Mouse (Mus musculus) spleen, adult 2 months (tissue): Measurements from ENCODE around the gene Fpr2. TPM values are rescaled to one million over a fixed set of nuclear protein-coding genes. Genes with fewer than 3 reads are reported as not detected.
"Not testable (repeated sequence)": the region's sequence is repeated elsewhere in the genome, so short reads cannot be mapped to it uniquely, and the experiment has no call there.

ENCODE experiments used
- DNase-seq, 2 experiments: peaks; one replicate each; pipeline versions ENCODE4 v3.0.0 to v3.0.0-alpha.2; 2012 to 2021; ENCODE audit warnings: low spot score in 2 of 2, low read depth in 1 of 2
- H3K27ac ChIP-seq: fragments of 200-500 bp; 2 replicates; pipeline ENCODE4 v1.5.1; 2012; ENCODE audit warnings: low read length, inconsistent platforms; ENCODE audit not compliant: insufficient read depth
- H3K27me3 ChIP-seq: fragments of 200-500 bp; 2 replicates; pipeline ENCODE4 v1.6.1; 2012; ENCODE audit warnings: mild to moderate bottlenecking, moderate library complexity, low read length, inconsistent platforms; ENCODE audit not compliant: control insufficient read depth, insufficient read depth
- H3K36me3 ChIP-seq: fragments of 200-500 bp; 2 replicates; pipeline ENCODE4 v1.6.1; 2012; ENCODE audit warnings: mild to moderate bottlenecking, low read length, inconsistent platforms; ENCODE audit not compliant: control insufficient read depth, insufficient read depth
- H3K4me1 ChIP-seq: fragments of 200-500 bp; 2 replicates; pipeline ENCODE4 v1.6.1; 2011; ENCODE audit warnings: inconsistent platforms; ENCODE audit not compliant: control insufficient read depth, insufficient read depth, insufficient read length
- H3K4me3 ChIP-seq: fragments of 200-500 bp; 2 replicates; pipeline ENCODE4 v1.5.1; 2011; ENCODE audit warnings: mild to moderate bottlenecking, inconsistent platforms; ENCODE audit not compliant: insufficient read depth, insufficient read length; ENCODE audit errors: extremely low read depth
- CTCF ChIP-seq: fragments of 200-500 bp; IDR thresholded peaks from 2 replicates; pipeline ENCODE4 v1.5.1; 2011; ENCODE audit warnings: mild to moderate bottlenecking, inconsistent platforms; ENCODE audit not compliant: insufficient read depth, insufficient read length, insufficient replicate concordance; ENCODE audit errors: extremely low read depth
- POLR2A ChIP-seq: fragments of 200-500 bp; IDR thresholded peaks from 2 replicates; pipeline ENCODE4 v1.6.1; 2011; ENCODE audit warnings: low read depth, low read length, inconsistent platforms
- WGBS: fragments of 180-500 bp; shearing (Covaris S2); methylation state at CpG from one replicate; pipeline ENCODE4 v1.1.7; 2018; 5-methylcytosine and 5-hydroxymethylcytosine counted together
- polyA plus RNA-seq: library from polyadenylated mRNA; depleted of rRNA; stranded (reverse); fragments of >200 nt; gene quantifications from 2 replicates; pipeline ENCODE4 v1.2.3, GENCODE M21; 2012; rRNA removed

Fpr2 gene
- polyA plus RNA-seq, result 2.4 and 2.8 TPM in 2 replicates

- H3K27ac ChIP-seq, result no peak within 1 kb of the TSS
- no peak within 1 kb of the TSS for H3K4me3 ChIP-seq
- H3K36me3 ChIP-seq, result no peaks in the 10 kb centered on the region
- 35% methylated on average over 1 of the region's 1 CpGs for WGBS
- no peak for TF ChIP-seq CTCF
- TF ChIP-seq POLR2A, result no peak
- H3K4me1 ChIP-seq, result no peaks in the 10 kb centered on the region
- H3K27me3 ChIP-seq, result no peaks in the 10 kb centered on the region; the same call in 1 of the 2 replicates
- DNase-seq, result no peak
Observed at GRCm38 (mm10) chr17:17887774-17888248, at the start of gene Fpr2, which contains the start of gene Fpr3. Fpr2 (plus strand) TSS chr17:17887824. Fpr3 (plus strand) TSS chr17:17887852.

- Histone ChIP-seq H3K4me3 (peak overlapping the region; percentile 63), H3K27me3 (no peaks in the 10 kb centered on the region), H3K36me3 (no peaks in the 10 kb centered on the region), H3K27ac (peak overlapping the region; percentile 44), H3K4me1 (peaks cover 4% of the 10 kb centered on the region; the same call in 1 of the 2 replicates)
- WGBS, result under 1% methylated on average over 43 of the region's 43 CpGs
- DNase-seq, result peak; percentile 85 to 90
- TF ChIP-seq CTCF (peak; percentile 76), POLR2A (no peak; the same call in 1 of the 2 replicates)
Observed at GRCm38 (mm10) chr17:17837919-17838701, 49.5 kb upstream of the Fpr2 start.

GRCm38 (mm10) chr17:17839276-17839675 lies 48.3 kb upstream of the Fpr2 start:
- no peak for DNase-seq
- Histone ChIP-seq H3K36me3 (no peaks in the 10 kb centered on the region), H3K4me3 (no peak overlapping the region), H3K27me3 (no peaks in the 10 kb centered on the region), H3K27ac (no peak overlapping the region), H3K4me1 (peaks cover 4% of the 10 kb centered on the region; the same call in 1 of the 2 replicates)
- WGBS, result 92% methylated on average over 2 of the region's 2 CpGs
- TF ChIP-seq CTCF, result no peak
- TF ChIP-seq POLR2A, result no peak

DNA sequence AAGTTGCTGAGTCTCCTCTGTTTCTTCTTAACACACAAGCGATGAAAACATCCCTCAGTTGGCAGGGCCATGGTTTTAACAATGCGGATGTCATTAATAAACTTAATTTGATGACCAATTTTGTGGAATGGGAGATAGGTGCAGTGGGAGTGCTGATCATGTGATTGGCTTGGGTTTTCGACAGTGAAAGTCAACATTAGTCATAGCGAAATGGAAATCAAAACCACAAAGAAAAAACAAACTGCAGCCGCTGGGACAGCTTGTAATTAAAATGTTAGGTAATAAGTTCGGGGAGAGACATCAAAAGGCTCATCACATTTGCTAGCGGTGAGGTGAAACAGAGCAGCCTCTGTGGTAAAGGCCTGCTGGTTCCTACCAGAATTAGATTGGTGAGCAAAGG lies 46.8 kb upstream of the Fpr2 start:
- Histone ChIP-seq H3K4me3 (no peak overlapping the region), H3K27ac (no peak overlapping the region), H3K27me3 (no peaks in the 10 kb centered on the region), H3K36me3 (no peaks in the 10 kb centered on the region), H3K4me1 (peaks cover 4% of the 10 kb centered on the region; the same call in 1 of the 2 replicates)
- no peak for TF ChIP-seq CTCF
- no peak for TF ChIP-seq POLR2A
- WGBS, result 87% methylated on average over 7 of the region's 7 CpGs
- DNase-seq, result no peak

DNA sequence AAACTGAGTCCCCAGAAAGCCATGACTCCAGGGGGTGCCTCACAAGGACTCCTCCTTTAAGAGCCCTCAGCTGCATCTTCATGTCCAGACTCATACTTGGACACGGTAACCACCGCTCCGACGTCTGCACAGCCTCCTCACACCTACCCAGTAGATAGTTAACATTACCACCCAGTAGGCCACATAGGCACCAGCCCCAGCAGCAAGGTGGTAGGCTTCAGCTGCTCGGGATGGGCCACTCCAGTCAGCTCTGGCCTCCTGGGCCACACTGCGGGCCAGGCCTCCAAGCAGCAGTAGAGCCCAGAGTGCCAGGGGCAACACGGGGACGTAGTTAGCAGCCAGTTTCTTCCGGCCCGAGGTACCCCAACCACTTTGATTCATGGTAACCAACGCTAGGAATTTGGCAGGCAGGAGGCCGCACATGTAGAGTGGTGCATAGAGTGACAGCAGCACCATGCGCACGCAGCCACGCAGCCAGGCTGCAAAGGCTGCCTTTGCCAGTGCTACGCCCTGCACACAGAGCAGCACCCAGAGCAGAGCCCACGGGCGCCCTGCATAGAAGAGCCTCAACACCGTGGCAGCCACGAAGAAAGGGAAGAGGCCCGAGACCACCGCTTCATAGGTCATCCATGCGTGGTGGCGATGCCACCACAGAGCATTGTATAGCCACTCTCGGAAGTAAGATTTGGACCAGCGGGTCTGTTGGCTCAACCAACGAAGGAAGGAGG lies 43.9 kb upstream of the Fpr2 start:
- H3K27me3 ChIP-seq, result no peaks in the 10 kb centered on the region
- peaks cover 1% of the 10 kb centered on the region; the same call in 1 of the 2 replicates for H3K4me1 ChIP-seq
- H3K36me3 ChIP-seq, result no peaks in the 10 kb centered on the region
- TF ChIP-seq CTCF (no peak), POLR2A (no peak)
- H3K4me3 ChIP-seq, result no peak overlapping the region
- H3K27ac ChIP-seq, result no peak overlapping the region
- 83% methylated on average over 27 of the region's 27 CpGs for WGBS
- no peak for DNase-seq

DNA sequence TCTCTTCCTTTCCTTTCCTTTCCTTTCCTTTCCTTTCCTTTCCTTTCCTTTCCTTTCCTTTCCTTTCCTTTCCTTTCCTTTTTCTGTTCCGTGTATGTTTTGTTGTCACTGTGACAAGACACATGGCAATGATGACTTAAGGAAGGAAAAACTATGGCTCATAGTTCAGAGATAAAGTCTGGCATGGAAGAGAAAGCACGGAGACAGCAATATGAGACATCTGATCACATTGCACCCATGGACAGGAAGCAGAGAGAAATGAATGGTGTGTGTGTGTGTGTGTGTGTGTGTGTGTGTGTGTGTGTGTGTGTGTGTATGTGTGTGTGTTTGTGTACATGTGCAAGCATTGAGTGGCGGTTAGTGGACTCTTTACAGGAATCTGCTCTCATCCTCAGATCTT lies 43.0 kb upstream of the Fpr2 start:
- not testable (repeated sequence) for H3K4me3 ChIP-seq, H3K27ac ChIP-seq, H3K4me1 ChIP-seq, DNase-seq, H3K27me3 ChIP-seq, H3K36me3 ChIP-seq
- 75% methylated on average over 3 of the region's 3 CpGs for WGBS
